Mouse (Mus musculus) heart, embryonic 13.5 days (tissue): ENCODE data around the gene Coq9. TPM values are rescaled to one million over a fixed set of nuclear protein-coding genes. Genes with fewer than 3 reads are reported as not detected.

Source experiments
- ATAC-seq: fragments of 200-750 bp; cut with Nextera tagmentation; 2 replicates; pipeline ENCODE4 v1.8.0; 2017; ENCODE audit warnings: moderate TSS enrichment; ENCODE audit not compliant: insufficient number of reproducible peaks, low FRiP score, low TSS enrichment; ENCODE audit errors: extremely low read depth
- H3K27ac ChIP-seq: fragments of 300-500 bp; sonication (generic); replicated peaks from 2 replicates; pipeline ENCODE4 v1.5.1; 2015; ENCODE audit warnings: moderate library complexity, mild to moderate bottlenecking, inconsistent platforms
- H3K27me3 ChIP-seq: fragments of 300-500 bp; sonication (generic); replicated peaks from 2 replicates; pipeline ENCODE4 v1.6.1; 2015; ENCODE audit warnings: mild to moderate bottlenecking, inconsistent platforms
- H3K36me3 ChIP-seq: fragments of 300-500 bp; sonication (generic); 2 replicates; pipeline ENCODE4 v1.6.1; 2015; ENCODE audit warnings: mild to moderate bottlenecking, inconsistent platforms
- H3K4me1 ChIP-seq: fragments of 300-500 bp; sonication (generic); 2 replicates; pipeline ENCODE4 v1.6.1; 2015; ENCODE audit warnings: inconsistent platforms
- H3K4me2 ChIP-seq: fragments of 300-500 bp; sonication (generic); 2 replicates; pipeline ENCODE4 v1.6.1; 2015; ENCODE audit warnings: inconsistent platforms, mild to moderate bottlenecking, moderate library complexity
- H3K4me3 ChIP-seq: fragments of 300-500 bp; sonication (generic); 2 replicates; pipeline ENCODE4 v1.5.1; 2015; ENCODE audit warnings: moderate library complexity, mild to moderate bottlenecking, inconsistent platforms
- H3K9ac ChIP-seq: fragments of 300-500 bp; sonication (generic); 2 replicates; pipeline ENCODE4 v1.6.1; 2015; ENCODE audit warnings: inconsistent platforms, mild to moderate bottlenecking, moderate library complexity
- H3K9me3 ChIP-seq: fragments of 300-500 bp; sonication (generic); 2 replicates; pipeline ENCODE4 v1.6.1; 2016; ENCODE audit warnings: inconsistent platforms
- WGBS: fragments of 180-500 bp; shearing (Covaris S2); methylation state at CpG from one replicate; pipeline ENCODE4 v1.1.7; 2015; ENCODE audit warnings: mixed read lengths; 5-methylcytosine and 5-hydroxymethylcytosine counted together
- polyA plus RNA-seq: library from polyadenylated mRNA; unstranded; fragments of >200 nt; fragmentation: Nextera tagmentation; extraction: Ambion mirVana; gene quantifications from 2 replicates; pipeline ENCODE4 v1.2.1, GENCODE M21; 2015

Coq9 gene
- polyA plus RNA-seq, 1 experiment from 2014 or later: 133 TPM

- Histone ChIP-seq H3K36me3 (no peaks in the 10 kb centered on the region), H3K9me3 (no peaks in the 10 kb centered on the region), H3K4me2 (no peak overlapping the region), H3K9ac (no peak overlapping the region), H3K27me3 (peaks cover 48% of the 10 kb centered on the region), H3K4me3 (no peak overlapping the region), H3K4me1 (peaks cover 21% of the 10 kb centered on the region), H3K27ac (no peak overlapping the region)
- ATAC-seq: no peak
- 51% methylated on average over 7 of the region's 7 CpGs for WGBS
Observed at GRCm38 (mm10) chr8:94807506-94807905, 30.6 kb upstream of the Coq9 start.

- no peaks in the 10 kb centered on the region for H3K36me3 ChIP-seq
- no peaks in the 10 kb centered on the region for H3K9me3 ChIP-seq
- H3K4me1 ChIP-seq: peaks cover 14% of the 10 kb centered on the region
- H3K27ac ChIP-seq: no peak overlapping the region
- no peak overlapping the region for H3K4me2 ChIP-seq
- H3K27me3 ChIP-seq: peaks cover 48% of the 10 kb centered on the region
- no peak overlapping the region for H3K9ac ChIP-seq
- H3K4me3 ChIP-seq: no peak overlapping the region
- no peak for ATAC-seq
- 74% methylated on average over 6 of the region's 6 CpGs for WGBS
Observed at GRCm38 (mm10) chr8:94808372-94808771, 29.7 kb upstream of the Coq9 start.

GRCm38 (mm10) chr8:94810153-94810552 is 28.0 kb upstream of the Coq9 start, which contains the start of gene Ccl17:
Gene Ccl17 (plus strand): TSS chr8:94810453.
- H3K4me3 ChIP-seq: no peak within 1 kb of the TSS
- H3K27ac ChIP-seq: no peak within 1 kb of the TSS
- H3K9me3 ChIP-seq: no peaks in the 10 kb centered on the region
- H3K36me3 ChIP-seq: no peaks in the 10 kb centered on the region
- 24% methylated on average over 3 of the region's 3 CpGs for WGBS
- H3K4me1 ChIP-seq: peaks cover 6% of the 10 kb centered on the region
- no peak within 1 kb of the TSS for H3K9ac ChIP-seq
- H3K27me3 ChIP-seq: peaks cover 40% of the 10 kb centered on the region
- ATAC-seq: no peak
- H3K4me2 ChIP-seq: no peak within 1 kb of the TSS

GRCm38 (mm10) chr8:94810855-94811254 is 27.3 kb upstream of the Coq9 start:
- Histone ChIP-seq H3K36me3 (no peaks in the 10 kb centered on the region), H3K4me1 (peaks cover 6% of the 10 kb centered on the region), H3K27me3 (peaks cover 38% of the 10 kb centered on the region), H3K9me3 (no peaks in the 10 kb centered on the region), H3K27ac (no peak overlapping the region), H3K4me2 (no peak overlapping the region), H3K9ac (no peak overlapping the region), H3K4me3 (no peak overlapping the region)
- ATAC-seq: no peak
- 71% methylated on average over 5 of the region's 5 CpGs for WGBS

- no peak for ATAC-seq
- peaks cover 6% of the 10 kb centered on the region for H3K4me1 ChIP-seq
Observed at GRCm38 (mm10) chr8:94811654-94812053, 26.5 kb upstream of the Coq9 start.

GRCm38 (mm10) chr8:94812645-94813098 is 25.4 kb upstream of the Coq9 start:
- ATAC-seq: no peak
- Histone ChIP-seq H3K4me1 (peaks cover 6% of the 10 kb centered on the region), H3K9ac (no peak overlapping the region), H3K4me2 (peak overlapping the region; percentile 23), H3K4me3 (no peak overlapping the region), H3K9me3 (no peaks in the 10 kb centered on the region), H3K27ac (no peak overlapping the region), H3K27me3 (peaks cover 22% of the 10 kb centered on the region; the same call in 1 of the 2 replicates), H3K36me3 (no peaks in the 10 kb centered on the region)
- WGBS: 27% methylated on average over 6 of the region's 6 CpGs

More at GRCm38 (mm10) chr8:94811654-94812053, 26.5 kb upstream of the Coq9 start:
- Histone ChIP-seq H3K4me2 (no peak overlapping the region), H3K9me3 (no peaks in the 10 kb centered on the region), H3K9ac (no peak overlapping the region), H3K27me3 (peaks cover 30% of the 10 kb centered on the region), H3K4me3 (no peak overlapping the region), H3K27ac (no peak overlapping the region), H3K36me3 (no peaks in the 10 kb centered on the region)
- 58% methylated on average over 6 of the region's 6 CpGs for WGBS

- no peaks in the 10 kb centered on the region for H3K9me3 ChIP-seq
- peaks cover 13% of the 10 kb centered on the region; the same call in 1 of the 2 replicates for H3K27me3 ChIP-seq
- H3K4me3 ChIP-seq: no peak overlapping the region
- no peaks in the 10 kb centered on the region; the same call in 1 of the 2 replicates for H3K36me3 ChIP-seq
- H3K9ac ChIP-seq: no peak overlapping the region
- no peak overlapping the region for H3K4me2 ChIP-seq
- peaks cover 6% of the 10 kb centered on the region for H3K4me1 ChIP-seq
- 0% methylated on average over 1 of the region's 1 CpGs for WGBS
- ATAC-seq: no peak
- H3K27ac ChIP-seq: no peak overlapping the region
Observed at GRCm38 (mm10) chr8:94814556-94814955, 23.6 kb upstream of the Coq9 start.

- ATAC-seq: no peak
- no peak overlapping the region for H3K4me2 ChIP-seq
- no peaks in the 10 kb centered on the region for H3K27me3 ChIP-seq
- no peaks in the 10 kb centered on the region for H3K9me3 ChIP-seq
- WGBS: 87% methylated on average over 11 of the region's 11 CpGs
- H3K27ac ChIP-seq: no peak overlapping the region
- H3K9ac ChIP-seq: no peak overlapping the region
- H3K4me3 ChIP-seq: no peak overlapping the region
- H3K4me1 ChIP-seq: 0 out of 2 replicates have a peak, but pooled peaks cover 4% of the 10 kb centered on the region
- H3K36me3 ChIP-seq: peaks cover 29% of the 10 kb centered on the region
Observed at GRCm38 (mm10) chr8:94817933-94818332, 20.2 kb upstream of the Coq9 start.

GRCm38 (mm10) chr8:94819671-94820179 is 18.4 kb upstream of the Coq9 start:
- H3K27me3 ChIP-seq: no peaks in the 10 kb centered on the region
- WGBS: 48% methylated on average over 6 of the region's 6 CpGs
- no peaks in the 10 kb centered on the region for H3K9me3 ChIP-seq
- ATAC-seq: no peak
- H3K4me2 ChIP-seq: no peak overlapping the region
- H3K4me3 ChIP-seq: no peak overlapping the region
- no peak overlapping the region for H3K27ac ChIP-seq
- peaks cover 47% of the 10 kb centered on the region for H3K36me3 ChIP-seq
- no peak overlapping the region for H3K9ac ChIP-seq
- 0 out of 2 replicates have a peak, but pooled peaks cover 4% of the 10 kb centered on the region for H3K4me1 ChIP-seq

- Histone ChIP-seq H3K36me3 (peaks cover 54% of the 10 kb centered on the region), H3K4me1 (0 out of 2 replicates have a peak, but pooled peaks cover 4% of the 10 kb centered on the region), H3K27me3 (no peaks in the 10 kb centered on the region), H3K9me3 (no peaks in the 10 kb centered on the region), H3K4me3 (no peak overlapping the region), H3K9ac (no peak overlapping the region), H3K27ac (no peak overlapping the region), H3K4me2 (no peak overlapping the region)
- WGBS: 90% methylated on average over 7 of the region's 7 CpGs
- ATAC-seq: no peak
Observed at GRCm38 (mm10) chr8:94820553-94820952, 17.6 kb upstream of the Coq9 start.

- Histone ChIP-seq H3K4me3 (no peak overlapping the region), H3K36me3 (peaks cover 63% of the 10 kb centered on the region), H3K27me3 (no peaks in the 10 kb centered on the region)
Observed at GRCm38 (mm10) chr8:94821381-94821780, 16.7 kb upstream of the Coq9 start.

More at GRCm38 (mm10) chr8:94821381-94821780, 16.7 kb upstream of the Coq9 start:
- no peak for ATAC-seq
- H3K4me1 ChIP-seq: 0 out of 2 replicates have a peak, but pooled peaks cover 4% of the 10 kb centered on the region
- no peak overlapping the region for H3K4me2 ChIP-seq
- no peak overlapping the region for H3K27ac ChIP-seq
- no peaks in the 10 kb centered on the region for H3K9me3 ChIP-seq
- WGBS: 92% methylated on average over 2 of the region's 2 CpGs
- no peak overlapping the region for H3K9ac ChIP-seq
